Mouse (Mus musculus): ENCODE measurements around the gene Mid1.
"Not testable (repeated sequence)": the region's sequence is repeated elsewhere in the genome, so short reads cannot be mapped to it uniquely, and the experiment has no call there.

Gene Mid1

DNA sequence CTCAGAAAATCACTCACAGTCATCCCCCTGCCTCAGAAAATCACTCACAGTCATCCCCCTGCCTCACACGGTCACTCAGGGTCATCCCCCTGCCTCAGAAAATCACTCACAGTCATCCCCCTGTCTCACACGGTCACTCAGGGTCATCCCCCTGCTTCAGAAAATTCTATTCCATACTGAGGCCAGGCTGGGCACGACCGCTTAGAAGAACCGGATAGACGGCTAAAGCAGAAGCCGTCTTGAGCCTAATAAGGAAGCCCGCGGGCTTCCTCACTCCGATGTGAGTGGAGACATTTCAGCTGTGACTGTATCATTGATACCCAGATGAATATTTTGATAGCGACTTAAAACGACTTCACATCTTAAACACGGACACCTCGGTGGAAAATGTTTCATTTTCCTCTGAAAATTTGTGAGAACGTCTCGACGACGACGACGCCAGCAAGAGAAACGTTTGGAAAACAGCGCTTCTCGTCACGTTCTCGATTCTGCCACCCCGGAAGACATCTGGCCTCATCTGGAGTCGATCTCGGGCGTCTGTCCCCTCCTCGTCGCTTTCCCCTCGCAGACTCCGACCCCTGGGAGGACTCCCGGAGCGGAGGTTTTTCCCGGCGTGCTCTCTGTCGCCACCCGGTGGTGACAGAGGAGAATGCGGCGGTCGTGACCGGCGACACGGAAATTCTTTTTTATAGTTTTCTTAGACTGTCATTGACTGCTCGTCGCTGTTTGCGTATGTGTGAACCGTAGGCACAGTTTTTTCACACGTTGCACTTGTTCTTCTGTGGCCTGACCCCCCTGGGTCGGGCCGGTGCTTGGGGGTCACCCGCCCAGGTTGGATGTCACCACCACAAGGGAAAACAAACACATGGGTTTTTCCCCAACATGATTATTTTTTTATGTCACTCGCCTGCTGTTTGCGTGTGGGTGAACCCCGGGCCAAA, 305.0 kb downstream of the Mid1 start:
- peak; percentile 88 for DNase-seq

DNA sequence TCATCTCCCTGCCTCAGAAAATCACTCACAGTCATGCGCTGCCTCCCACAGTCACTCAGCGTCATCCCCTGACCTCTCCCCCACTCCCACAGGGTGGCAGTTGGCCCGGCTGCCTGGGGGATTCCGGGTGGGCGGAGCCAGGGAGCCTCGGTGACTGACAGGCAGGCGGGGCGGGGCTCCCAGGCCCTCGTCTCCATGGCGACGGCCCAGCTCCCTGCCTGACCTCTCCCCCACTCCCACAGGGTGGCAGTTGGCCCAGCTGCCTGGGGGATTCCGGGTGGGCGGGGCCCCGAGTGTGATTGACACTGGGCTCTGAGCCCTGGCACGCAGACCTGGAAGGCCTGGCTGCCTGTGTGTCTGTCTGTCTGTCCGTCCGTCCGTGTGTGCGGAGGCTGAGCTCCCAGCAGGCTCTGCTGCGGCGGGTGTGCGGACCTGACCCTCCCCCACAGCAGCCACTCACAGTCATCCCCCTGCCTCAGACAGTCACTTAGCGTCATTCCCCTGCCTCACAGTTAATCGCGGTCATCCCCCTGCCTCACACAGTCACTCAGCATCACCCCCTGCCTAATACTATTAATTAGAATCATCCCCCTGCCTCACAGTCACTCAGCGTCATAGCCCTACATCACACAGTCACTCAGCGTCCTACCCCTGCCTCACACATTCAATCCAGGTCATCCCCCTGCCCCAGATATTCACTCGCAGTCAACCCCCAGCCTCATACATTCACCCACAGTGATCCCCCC, 306.3 kb downstream of the Mid1 start:
- peak; percentile 97 for DNase-seq

DNA sequence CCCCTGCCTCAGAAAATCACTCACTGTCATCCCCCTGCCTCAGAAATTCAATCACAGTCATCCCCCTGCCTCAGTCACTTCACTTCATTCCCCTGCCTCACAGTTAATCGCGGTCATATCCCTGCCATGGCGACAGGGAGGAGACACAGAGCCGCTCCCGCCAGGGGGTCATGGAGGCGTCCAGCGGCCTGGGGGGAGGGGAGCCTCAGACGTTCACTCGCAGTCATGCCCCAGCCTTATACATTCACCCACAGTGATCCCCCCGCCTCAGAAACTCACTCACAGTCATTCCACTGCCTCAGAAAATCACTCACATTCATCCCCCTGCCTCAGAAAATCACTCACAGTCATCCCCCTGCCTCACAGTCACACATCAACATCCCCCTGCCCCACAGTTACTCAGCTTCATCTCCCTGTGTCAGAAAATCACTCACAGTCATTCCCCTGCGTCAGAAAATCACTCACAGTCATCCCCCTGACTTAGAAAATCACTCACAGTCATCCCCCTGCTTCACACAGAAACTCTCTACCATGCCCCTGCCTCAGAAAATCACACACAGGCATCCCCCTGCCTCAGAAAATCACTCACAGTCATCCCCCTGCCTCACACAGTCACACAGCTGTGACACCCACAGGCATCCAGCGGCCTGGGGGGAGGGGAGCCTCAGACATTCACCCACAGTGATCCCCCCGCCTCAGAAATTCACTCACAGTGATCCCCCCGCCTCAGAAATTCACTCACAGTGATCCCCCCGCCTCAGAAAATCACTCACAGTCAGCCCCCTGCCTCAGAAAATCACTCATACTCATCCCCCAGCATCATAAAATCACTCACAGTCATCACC, 307.3 kb downstream of the Mid1 start:
- DNase-seq, result peak; percentile 59

- DNase-seq, result peak; percentile 44
Observed at GRCm38 (mm10) chrX:169992951-169993547, 308.1 kb downstream of the Mid1 start.

DNA sequence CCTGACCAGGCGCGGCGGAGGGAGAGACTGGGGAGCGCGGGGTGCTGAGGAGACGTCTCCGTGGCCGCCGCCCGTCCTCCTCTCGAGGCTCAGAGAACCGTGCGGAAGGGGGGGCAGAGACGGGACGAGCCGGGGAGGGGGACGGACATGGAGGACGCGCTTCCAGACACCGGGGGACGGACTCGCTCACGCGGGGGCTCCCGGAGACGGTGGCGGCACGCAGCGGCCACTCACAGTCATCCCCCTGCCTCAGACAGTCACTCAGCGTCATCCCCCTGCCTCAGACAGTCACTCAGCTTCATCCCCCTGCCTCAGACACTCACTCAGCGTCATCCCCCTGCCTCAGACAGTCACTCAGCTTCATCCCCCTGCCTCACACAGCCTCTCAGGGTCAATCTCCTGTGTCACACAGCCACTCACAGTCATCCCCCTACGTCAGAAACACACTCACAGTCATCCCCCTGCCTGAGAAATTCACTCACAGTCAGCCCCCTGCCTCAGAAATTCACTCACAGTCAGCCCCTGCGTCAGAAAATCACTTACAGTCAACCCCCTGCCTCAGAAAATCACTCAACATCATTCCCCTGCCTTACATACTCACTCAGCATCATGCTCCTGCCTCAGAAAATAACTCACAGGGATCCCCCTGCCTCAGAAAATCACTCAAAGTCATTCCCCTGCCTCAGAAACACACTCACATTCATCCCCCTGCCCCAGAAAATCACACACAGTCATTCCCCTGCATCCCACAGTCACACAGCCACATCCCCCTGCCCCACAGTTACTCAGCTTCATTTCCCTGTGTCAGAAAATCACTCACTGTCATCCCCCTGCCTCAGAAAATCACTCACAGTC, 309.2 kb downstream of the Mid1 start:
- DNase-seq, result peak; percentile 82

GRCm38 (mm10) chrX:169994866-169995711, 310.1 kb downstream of the Mid1 start:
- peak; percentile 19 for DNase-seq

GRCm38 (mm10) chrX:169995909-169996521, 311.0 kb downstream of the Mid1 start:
- peak; percentile 48 for DNase-seq

DNA sequence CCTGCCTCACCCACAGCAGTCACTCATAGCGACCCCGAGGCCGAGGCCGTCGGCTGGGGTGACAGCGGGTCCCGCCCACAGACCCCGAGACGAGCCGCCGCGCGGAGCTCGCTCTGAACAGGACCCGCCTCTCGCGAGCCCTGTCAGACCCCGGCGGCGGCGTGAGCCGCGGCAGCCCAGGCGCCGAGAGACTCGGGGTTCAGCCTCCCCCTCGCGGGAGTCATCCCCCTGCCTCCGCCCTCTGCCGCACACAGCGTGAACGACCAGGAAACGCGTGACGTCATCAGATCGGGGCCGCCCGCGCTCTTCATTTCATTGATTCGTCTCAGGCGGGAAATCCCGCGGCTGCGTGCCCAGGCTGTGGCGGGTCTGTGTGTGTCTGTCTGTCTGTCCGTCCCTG, 311.9 kb downstream of the Mid1 start:
- peak; percentile 93 for DNase-seq

DNA sequence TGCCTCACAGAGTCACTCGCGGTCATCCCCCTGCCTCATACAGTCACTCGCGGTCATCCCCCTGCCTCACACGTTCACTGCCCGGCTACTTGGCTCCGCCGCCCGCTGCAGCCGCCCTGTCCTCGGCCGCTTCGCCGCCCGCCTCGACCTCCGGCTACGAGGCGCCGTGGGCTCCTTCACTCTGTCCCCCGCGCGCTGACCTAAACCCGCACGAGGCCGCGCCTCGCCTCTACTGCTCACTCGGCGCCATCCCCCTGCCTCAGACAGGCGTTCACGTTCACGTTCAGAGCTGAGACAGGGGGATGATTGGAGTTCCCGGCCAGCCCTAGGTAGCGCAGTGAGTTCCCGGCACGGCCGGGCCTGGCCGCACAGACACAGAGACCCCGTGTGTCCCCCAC, 312.5 kb downstream of the Mid1 start:
- DNase-seq, result not testable (repeated sequence)

- DNase-seq, result peak; percentile 100
Observed at GRCm38 (mm10) chrX:169997854-169998456, 313.0 kb downstream of the Mid1 start.

GRCm38 (mm10) chrX:169998559-169999219, 313.7 kb downstream of the Mid1 start:
- not testable (repeated sequence) for DNase-seq

- DNase-seq, result peak; percentile 61
Observed at GRCm38 (mm10) chrX:169999226-169999883, 314.4 kb downstream of the Mid1 start.

DNA sequence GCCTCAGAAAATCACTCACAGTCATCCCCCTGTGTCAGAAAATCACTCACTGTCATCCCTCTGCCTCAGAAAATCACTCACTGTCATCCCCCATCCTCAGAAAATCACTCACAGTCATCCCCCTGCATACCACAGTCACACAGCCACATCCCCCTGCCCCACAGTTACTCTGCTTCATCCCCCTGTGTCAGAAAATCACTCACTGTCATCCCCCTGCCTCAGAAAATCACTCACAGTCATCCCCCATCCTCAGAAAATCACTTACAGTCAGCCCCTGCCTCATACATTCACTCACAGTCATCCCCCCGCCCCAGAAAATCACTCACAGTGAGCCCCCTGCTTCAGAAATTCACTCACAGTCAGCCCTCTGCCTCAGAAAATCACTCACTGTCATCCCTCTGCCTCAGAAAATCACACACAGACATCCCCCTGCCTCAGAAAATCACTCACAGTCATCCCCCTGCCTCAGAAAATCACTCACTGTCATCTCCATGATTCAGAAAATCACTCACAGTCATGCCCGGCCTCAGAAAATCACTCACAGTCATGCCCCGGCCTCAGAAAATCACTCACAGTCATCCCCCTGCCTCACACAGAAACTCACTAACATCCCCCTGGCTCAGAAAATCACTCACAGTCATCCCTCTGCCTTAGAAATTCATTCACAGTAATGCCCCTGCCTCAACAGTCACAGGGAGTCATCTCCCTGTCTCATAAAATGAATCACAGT, 315.1 kb downstream of the Mid1 start:
- DNase-seq, result not testable (repeated sequence)

DNA sequence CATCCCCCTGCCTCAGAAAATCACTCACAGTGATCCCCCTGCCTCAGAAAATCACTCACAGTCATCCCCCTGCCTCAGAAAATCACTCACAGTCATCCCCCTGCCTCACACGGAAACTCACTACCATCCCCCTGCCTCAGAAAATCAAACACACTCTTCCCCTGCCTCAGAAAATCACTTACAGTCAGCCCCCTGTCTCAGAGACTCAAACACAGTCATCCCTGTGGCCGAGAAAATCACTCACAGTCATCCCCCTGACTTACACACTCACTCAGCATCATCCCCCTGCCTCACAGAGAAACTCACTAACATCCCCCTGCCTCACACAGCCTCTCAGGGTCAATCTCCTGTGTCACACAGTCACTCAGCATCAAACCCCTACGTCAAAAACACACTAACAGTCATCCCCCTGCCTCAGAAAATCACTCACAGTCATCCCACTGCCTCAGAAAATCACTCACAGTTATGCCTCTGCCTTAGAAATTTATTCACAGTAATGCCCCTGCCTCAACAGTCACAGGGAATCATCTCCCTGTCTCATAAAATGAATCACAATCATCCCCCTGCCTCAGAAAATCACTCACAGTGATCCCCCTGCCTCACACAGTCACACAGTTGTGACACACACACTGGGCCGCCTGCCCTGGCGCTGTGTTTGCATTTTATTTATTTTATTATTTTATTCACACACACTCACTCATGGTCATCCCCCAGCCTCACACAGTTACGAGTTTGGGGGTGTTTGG, 315.8 kb downstream of the Mid1 start:
- DNase-seq, result not testable (repeated sequence)

DNA sequence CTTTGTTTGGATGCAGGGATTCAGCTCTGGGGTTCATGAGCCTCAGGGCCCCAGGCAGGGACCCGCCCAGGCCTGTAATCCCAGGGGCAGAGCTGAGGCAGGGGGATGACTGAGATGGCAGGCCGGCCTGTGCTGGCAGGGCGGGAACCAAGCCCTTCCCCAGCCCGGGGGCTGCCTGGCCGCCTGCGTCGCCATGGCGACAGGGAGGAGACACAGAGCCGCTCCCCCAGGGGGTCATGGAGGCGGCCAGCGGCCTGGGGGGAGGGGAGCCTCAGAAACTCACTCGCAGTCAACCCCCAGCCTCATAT, 316.3 kb downstream of the Mid1 start:
- DNase-seq, result not testable (repeated sequence)

GRCm38 (mm10) chrX:170002510-170003197, 317.7 kb downstream of the Mid1 start:
- not testable (repeated sequence) for DNase-seq

All from kidney, postnatal 10 days (tissue).